Mouse (Mus musculus) urinary bladder, postnatal 4 days (tissue): ENCODE measurements at regions not wholly inside any gene's neighbourhood (a gene's known extent, or its start where the extent isn't known, plus 50 kb on each side); places are given as distances from the start of the nearest gene placed in this dataset.

Source experiments
- DNase-seq, 2 experiments: peaks; one replicate each; pipeline ENCODE4 v3.0.0; 2021 to 2022; ENCODE audit warnings: low spot score in 2 of 2

DNA sequence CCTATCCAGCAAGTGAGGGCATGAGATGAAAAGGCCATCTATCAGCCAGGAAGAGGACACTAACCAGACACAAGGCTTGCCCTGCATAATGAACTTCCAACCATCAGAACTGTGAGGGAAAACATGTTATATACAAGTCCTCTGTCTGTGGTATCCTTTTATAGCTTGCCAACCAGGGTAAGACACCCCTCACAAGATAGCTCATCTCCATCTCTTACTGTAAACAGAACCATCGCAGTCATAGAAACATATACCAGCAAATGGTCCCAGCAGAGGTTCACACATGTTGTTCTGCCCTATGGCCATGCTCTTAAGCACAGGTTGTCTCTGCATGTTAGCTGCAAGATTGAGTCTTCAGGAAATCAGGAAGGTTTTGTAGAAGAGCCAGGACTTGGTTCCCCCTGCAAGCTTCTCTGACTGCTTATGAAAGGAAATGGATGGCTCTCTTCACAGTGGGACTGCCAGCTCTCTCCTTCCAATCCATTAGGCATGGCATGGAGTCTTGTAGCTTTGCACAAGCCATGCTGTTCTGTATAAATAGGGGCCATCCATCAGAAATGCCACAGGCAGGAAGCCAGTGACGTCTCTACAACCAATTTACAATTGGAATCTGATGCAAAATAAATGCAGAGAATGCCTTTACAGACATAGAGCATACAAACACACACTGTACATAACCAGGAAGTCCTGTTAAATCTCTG lies 1514.0 kb upstream of the Lrrc6 start:
- no peak for DNase-seq

DNA sequence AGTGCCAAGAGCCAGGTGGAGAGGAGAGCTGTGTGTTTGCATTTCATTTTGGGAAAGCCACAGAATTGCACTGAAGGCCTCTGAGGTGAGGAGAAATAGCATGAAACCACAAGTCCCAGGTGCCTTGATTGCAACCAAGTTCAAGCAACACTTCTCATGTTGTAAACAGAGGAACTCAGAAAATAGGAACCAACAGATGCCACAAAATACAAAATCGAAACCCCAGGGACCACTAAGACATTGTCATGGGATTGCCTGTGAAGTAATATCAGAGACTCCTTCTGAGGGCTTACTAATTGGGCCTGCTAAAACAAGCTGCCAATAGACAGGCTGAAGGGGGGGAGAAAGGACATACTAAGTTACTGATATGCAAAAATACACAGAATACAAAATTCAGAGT lies 1510.5 kb upstream of the Lrrc6 start:
- DNase-seq = no peak

DNA sequence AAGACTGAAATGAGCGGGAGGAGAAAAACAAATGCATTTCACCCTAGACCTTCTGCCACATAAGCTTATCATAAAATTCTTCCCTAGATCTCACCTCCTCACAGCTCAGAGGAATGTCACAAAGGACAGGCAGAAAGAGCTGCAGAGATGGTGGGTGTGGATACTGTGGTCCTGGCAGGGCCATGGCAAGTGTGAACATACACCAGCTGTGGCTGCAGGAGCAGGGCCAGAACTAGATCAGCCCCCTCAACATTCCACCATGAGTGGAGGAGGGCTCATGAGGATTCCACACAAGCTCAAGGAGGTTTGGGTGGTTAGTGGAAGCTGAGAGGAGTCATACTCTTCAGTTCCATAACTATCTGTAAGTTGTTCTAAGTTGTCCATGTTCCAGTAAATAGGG lies 1509.5 kb upstream of the Lrrc6 start:
- no peak for DNase-seq

GRCm38 (mm10) chr15:68004798-68005197 lies 1504.1 kb upstream of the Lrrc6 start:
- DNase-seq = no peak

DNA sequence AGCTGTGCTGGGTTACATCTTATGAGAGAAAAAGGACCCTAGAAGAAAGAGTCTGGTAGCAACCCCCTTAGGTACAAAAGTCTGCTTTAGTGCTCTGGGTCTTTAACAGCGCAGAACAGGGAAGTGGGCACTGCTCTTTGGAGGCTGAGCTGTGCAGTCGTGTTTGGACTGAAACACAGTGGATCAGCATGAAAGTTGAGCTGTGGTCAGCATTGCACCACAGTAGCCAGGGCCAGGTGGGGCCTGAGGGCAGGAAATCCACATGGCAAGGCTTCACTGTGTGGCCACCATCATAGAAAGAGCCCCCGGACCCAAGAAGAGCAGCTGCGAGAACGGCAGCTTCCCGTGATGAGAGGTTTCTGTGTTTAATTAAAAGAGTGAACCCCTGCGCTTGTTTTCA lies 1495.8 kb upstream of the Lrrc6 start:
- DNase-seq = no peak

DNA sequence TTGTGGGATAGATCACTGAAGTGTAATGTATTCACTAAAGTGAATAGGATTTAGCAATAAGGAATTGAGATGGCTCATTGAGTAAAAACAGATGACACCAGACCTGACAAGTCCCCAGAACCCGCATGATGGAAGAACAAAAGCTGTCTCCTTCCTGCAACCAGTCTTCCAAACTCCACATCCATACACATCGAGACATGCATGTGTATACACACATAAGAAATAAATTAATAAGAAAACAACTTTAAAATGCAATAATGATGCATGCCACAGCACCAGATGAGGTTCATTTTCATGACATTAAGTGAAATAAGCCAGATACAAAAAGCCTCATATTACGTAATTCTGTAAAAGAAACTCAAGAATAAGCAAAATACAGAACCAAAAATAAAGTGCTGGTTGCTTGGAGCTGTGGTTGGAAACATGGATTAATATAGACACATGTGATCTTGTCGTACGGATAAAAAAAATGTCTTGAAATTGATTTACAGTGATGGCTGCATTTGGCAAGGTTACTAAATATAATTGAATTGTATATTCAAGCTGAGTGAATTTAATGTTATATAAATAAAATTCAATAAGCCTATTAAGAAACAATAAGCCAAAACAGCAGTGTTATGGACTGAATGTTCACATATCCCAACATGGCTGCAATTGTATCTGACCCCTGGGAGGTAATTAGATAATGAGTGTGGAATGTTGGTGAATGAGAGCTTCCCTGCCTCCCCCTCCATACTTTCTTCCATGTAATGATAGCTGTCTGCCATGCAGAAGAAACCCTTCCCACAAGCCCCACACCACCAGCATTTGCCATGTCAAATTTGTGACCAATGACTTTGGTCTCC lies 1488.9 kb upstream of the Lrrc6 start:
- no peak for DNase-seq

DNA sequence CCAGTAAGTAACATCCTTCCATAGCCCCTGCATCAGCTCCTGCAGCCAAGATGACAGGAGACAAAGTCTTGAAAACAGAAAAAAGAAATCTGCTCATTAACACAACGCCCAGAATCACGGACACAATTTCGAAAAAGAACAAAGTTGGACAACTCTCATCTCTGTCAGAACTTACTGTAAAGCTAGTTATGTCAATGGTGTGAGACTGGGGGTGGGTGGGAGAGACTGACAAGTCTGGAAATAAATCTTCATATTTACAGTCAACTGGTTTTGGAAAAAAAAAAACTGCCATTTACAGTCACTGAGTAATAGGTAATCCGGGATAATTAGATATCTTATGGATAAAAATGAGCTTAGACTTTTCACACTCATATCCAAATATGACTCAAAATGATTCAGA lies 1487.2 kb upstream of the Lrrc6 start:
- DNase-seq = no peak

DNA sequence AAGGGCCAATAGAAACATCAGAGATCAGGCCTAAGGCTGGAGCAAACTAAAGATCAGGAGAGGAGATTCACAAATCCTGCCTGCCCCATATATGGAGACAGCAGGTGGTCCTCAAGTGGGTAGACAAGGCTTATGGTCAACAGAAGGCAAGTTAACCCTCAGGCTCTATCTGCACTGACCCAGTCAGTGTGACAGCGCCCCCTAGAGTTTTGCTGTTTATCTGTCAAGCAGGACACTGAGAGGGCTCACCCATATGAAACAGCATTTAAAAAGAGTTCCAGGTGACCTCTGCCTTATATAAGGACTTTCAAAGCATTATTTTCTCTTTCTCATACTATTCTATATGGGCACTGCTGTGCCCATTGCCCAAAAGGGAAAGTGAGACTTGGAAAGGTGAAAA lies 1482.5 kb upstream of the Lrrc6 start:
- DNase-seq = no peak

- no peak for DNase-seq
Measured at GRCm38 (mm10) chr15:67981876-67982275, 1481.2 kb upstream of the Lrrc6 start.

DNA sequence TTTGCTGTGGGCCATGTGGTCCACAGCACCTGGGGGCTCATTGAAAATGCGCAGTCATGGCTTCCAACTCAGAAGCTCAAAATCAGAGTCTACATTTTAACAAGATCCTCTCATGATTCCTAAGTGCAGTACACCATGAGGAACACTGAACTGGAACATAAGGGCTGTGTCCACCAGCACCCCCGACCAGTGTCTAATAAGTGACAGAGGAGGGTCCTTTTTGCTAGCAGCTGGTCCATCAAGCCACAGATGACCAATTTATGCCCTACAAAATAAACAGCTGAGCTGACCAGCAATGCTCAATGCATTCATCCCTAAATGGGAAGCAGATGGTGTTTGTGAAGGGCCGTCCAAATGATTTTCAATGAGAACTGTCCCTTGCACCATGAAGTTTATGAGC lies 1478.7 kb upstream of the Lrrc6 start:
- DNase-seq = no peak

DNA sequence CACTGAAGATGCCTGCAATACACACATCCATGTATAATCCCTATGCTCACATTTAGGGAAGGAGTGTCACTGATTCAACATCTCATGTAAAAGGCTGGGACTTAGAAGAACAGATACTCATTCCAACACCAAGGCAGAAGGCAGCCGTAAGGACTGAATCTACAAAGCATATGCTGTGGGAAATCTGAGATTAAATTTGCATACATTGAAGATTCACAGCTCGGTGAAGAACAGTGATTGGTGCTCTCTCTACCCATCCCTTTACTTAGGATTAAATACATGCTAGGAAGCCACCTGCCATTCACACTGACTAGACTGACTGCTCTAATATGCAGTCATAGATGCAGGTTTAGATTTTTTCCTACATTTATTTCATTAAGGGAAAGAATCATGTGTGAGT lies 1476.5 kb upstream of the Lrrc6 start:
- DNase-seq = no peak

DNA sequence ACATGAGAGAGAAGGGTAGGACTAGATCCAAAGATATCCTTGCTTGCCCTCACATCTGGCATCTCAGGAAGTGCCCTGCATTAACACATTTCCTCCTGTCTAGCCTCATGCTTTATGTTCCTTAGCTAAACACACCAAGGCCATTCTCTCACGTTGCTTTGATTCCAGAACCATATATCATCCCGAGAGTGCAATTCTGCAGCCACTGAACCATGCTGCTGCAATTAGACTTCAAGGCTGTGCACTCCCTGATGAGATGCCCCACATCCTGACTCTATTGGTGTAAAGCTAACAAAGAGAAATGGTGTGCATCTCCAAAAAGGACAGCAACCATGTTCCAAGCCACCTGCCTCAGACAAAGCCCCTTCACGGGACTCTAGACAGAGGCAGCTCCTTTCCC lies 1471.3 kb upstream of the Lrrc6 start:
- DNase-seq = no peak

DNA sequence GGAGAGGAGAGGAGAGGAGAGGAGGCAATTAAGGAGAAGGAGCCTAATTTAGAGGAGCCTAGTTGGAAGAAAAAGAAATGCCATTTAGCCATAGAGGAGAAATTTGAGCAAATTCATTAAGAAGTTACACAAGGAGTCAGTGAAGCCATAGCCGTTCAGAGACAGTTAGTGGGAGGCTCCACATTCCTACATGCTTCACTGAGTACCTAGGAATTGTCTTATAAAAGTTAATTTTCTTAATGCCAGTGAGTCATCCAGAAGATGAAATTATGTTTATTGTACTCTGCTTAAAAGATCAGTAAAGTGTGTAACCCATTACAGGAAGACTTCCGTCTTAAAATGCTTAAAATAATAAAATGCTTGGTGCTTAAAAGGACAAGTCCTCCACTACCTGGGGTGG lies 1453.5 kb upstream of the Lrrc6 start:
- DNase-seq = no peak

DNA sequence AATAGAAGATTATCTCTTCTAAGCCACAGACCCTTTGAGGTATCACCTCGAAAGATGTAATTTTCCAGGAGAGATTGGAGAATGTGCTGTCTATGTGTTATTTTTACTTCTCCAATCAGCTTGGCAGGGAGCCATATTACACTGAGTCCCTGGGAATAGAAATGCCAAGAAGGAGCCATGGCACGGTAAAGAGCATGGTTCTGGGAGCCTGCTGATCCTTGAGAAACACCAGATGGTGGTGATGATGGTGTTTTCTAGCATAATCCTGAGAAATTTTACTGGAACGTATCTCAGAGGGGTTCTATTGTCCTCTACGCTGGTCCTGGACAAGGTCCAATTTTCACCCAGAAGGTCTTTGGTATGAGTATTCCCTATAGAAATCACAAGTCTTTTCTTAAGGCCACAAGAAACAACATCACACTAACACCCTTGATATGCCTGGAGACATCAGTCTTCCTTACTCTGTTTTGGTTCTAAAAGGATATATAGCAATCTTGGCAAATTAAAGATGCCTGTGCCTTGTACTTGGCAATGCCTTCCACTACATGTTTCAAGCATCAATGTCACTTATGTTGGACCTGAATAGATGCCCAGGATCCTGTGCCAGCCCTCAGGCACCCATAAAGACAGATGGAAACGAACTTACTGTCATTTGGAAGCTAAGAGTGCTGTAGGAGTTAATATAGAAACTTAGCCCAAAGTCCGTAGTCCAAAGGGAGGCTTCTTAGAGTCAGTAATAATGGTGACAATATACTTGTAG lies 1449.8 kb upstream of the Lrrc6 start:
- DNase-seq = no peak

DNA sequence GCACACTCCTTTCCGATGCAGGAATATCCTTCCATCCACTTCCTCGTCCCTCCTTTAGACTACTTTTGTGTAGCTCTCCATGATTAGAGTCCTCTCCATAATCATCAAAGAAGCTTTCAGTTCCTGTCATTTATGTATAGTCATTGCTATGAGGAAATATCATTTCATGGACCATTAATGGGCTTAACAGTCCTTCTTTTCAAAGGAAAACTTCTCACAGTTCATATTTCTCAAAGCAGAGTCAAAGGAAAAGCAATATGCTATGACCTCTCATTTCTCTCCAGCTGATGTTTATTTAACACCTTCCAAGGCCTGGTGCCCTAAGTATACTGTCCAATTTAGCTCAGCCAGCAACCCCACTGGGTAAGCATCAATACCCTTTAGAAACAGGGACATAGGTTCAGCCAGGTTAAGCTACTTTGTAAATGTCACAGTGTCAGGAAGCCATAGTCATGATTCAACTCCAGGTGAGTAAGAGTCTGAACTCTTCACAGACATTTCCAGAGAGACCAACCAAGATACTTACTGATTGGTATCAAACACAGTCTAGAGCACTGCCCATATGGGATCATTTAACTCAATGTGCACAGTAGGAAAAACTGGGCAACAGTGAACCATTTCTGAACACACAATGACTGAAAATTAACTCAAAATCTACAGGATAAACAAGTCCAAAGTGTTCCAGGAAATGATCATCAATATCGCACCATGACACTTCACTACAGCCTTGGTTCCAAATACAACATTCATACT lies 1443.8 kb upstream of the Lrrc6 start:
- DNase-seq = no peak

DNA sequence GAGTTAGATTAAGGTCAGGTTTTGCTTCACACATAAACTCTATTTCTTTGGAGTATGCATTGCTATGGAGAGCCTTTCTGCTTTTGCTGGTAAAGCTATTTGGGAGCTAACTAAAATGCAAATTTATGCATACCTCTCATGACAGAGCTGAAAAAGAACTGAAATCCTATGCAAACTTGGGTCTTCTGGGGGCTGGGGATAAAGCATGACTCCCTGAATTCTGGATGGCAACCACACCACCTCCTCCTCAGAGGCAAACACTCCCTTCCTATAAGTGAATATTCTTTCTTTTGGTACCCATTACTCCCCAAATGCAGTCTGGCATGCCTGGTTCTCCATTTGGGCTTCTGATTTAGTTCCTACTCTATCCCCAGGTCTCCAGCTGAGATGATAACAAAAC lies 1442.3 kb upstream of the Lrrc6 start:
- DNase-seq = no peak

- DNase-seq = no peak
Measured at GRCm38 (mm10) chr15:67940510-67940909, 1439.8 kb upstream of the Lrrc6 start.

GRCm38 (mm10) chr15:67924885-67925284 lies 1424.2 kb upstream of the Lrrc6 start:
- DNase-seq = no peak

GRCm38 (mm10) chr15:67907034-67907433 lies 1406.3 kb upstream of the Lrrc6 start:
- DNase-seq = no peak

GRCm38 (mm10) chr15:67905279-67905678 lies 1404.6 kb upstream of the Lrrc6 start:
- DNase-seq = no peak

DNA sequence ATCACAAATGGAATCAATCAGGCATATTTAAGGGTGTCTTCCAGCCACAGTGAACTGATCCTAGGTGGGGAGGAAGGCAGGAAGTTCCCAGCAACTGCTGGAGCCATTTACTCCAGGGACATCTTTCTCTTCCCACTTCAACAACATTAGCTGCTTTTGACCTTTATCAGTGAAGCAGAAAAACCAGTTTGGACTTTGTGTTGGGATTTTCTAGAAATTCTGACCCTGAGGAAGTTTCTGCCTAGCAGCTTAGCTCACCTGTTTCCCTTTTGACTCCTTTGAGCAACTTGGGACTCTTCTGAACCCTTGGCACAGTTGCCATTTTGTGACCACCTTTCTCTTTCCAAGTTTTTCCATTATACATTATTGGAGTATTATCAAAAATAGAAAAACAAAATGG lies 1403.9 kb upstream of the Lrrc6 start:
- no peak for DNase-seq

GRCm38 (mm10) chr15:67902982-67903381 lies 1402.3 kb upstream of the Lrrc6 start:
- DNase-seq = no peak
